Mouse (Mus musculus) spleen, postnatal 36 days (tissue): Measurements from ENCODE around the gene Rfesd.

Experiments used
- DNase-seq, 2 experiments: peaks; one replicate each; pipeline ENCODE4 v3.0.0; 2022; ENCODE audit warnings: low spot score in 2 of 2, mixed read lengths in 1 of 2

Rfesd gene

GRCm38 (mm10) chr13:76017974-76018843, at the start of gene Rfesd:
Gene Rfesd (minus strand): TSS chr13:76018719.
- DNase-seq, result peak; percentile 97 to 98

GRCm38 (mm10) chr13:76064363-76064945, 45.9 kb upstream of the Rfesd start:
- no peak for DNase-seq

GRCm38 (mm10) chr13:76063548-76063947, 45.0 kb upstream of the Rfesd start:
- no peak for DNase-seq

- no peak for DNase-seq
These were observed 44.0 kb upstream of the Rfesd start for GRCm38 (mm10) chr13:76062569-76062968.

GRCm38 (mm10) chr13:76062126-76062525, 43.6 kb upstream of the Rfesd start:
- no peak for DNase-seq

GRCm38 (mm10) chr13:76059591-76059990, 41.1 kb upstream of the Rfesd start:
- DNase-seq, result no peak

GRCm38 (mm10) chr13:76057267-76058069, 38.9 kb upstream of the Rfesd start:
- DNase-seq, result no peak

GRCm38 (mm10) chr13:76056896-76057266, 38.4 kb upstream of the Rfesd start, which contains the start of gene Gpr150:
Gene Gpr150 (minus strand): TSS chr13:76056996.
- DNase-seq, result no peak

- DNase-seq, result peak; percentile 68 to 69
These were observed 37.8 kb upstream of the Rfesd start for GRCm38 (mm10) chr13:76056261-76056724.

GRCm38 (mm10) chr13:76055391-76056232, 37.1 kb upstream of the Rfesd start:
- DNase-seq, result peak; percentile 51 to 53

- DNase-seq, result no peak
These were observed 26.5 kb upstream of the Rfesd start for GRCm38 (mm10) chr13:76044971-76045370.

GRCm38 (mm10) chr13:76042455-76042854, 23.9 kb upstream of the Rfesd start:
- DNase-seq, result no peak

GRCm38 (mm10) chr13:76024588-76024987, 6.1 kb upstream of the Rfesd start:
- DNase-seq, result no peak

- no peak for DNase-seq
These were observed 3.3 kb upstream of the Rfesd start for GRCm38 (mm10) chr13:76021782-76022181.

- DNase-seq, result no peak
These were observed 403 bp upstream of the Rfesd start for GRCm38 (mm10) chr13:76018844-76019400.

GRCm38 (mm10) chr13:76017465-76017864, 1.1 kb downstream of the Rfesd start:
- peak in 1 of 2 experiments; percentile 43 for DNase-seq

GRCm38 (mm10) chr13:76014511-76014910, 4.0 kb downstream of the Rfesd start:
- no peak for DNase-seq

GRCm38 (mm10) chr13:76003272-76003671, 15.2 kb downstream of the Rfesd start:
- no peak for DNase-seq

- peak in 1 of 2 experiments; percentile 42 for DNase-seq
These were observed 26.1 kb downstream of the Rfesd start for GRCm38 (mm10) chr13:75992169-75993028.

GRCm38 (mm10) chr13:75988096-75988495, 30.4 kb downstream of the Rfesd start:
- no peak for DNase-seq
